Mouse (Mus musculus): ENCODE results near the gene Fam131b.

Fam131b gene

GRCm38 (mm10) chr6:42355794-42356600 is 31.6 kb upstream of the Fam131b start:
- no peak for DNase-seq

- no peak for DNase-seq
Observed at GRCm38 (mm10) chr6:42355366-42355765, 30.9 kb upstream of the Fam131b start.

GRCm38 (mm10) chr6:42354076-42355019 is 29.9 kb upstream of the Fam131b start:
- DNase-seq: no peak

- DNase-seq: no peak
Observed at GRCm38 (mm10) chr6:42353180-42353579, 28.7 kb upstream of the Fam131b start.

- DNase-seq: no peak
Observed at GRCm38 (mm10) chr6:42352486-42352846, 28.0 kb upstream of the Fam131b start.

- DNase-seq: peak in 1 of 2 experiments; percentile 59
Observed at GRCm38 (mm10) chr6:42351776-42352485, 27.5 kb upstream of the Fam131b start.

GRCm38 (mm10) chr6:42350968-42351775 is 26.7 kb upstream of the Fam131b start:
- peak in 1 of 2 experiments; percentile 15 for DNase-seq

GRCm38 (mm10) chr6:42350021-42350967 is 25.9 kb upstream of the Fam131b start:
- peak; percentile 94 to 95 for DNase-seq

- DNase-seq: peak; percentile 95 to 96
Observed at GRCm38 (mm10) chr6:42349426-42350020, 25.1 kb upstream of the Fam131b start, which contains the start of gene Zyx. Gene Zyx (plus strand): TSS chr6:42349630.

GRCm38 (mm10) chr6:42349006-42349425 is 24.6 kb upstream of the Fam131b start:
- DNase-seq: peak; percentile 74 to 85

GRCm38 (mm10) chr6:42348281-42349005 is 24.0 kb upstream of the Fam131b start:
- peak in 1 of 2 experiments; percentile 14 for DNase-seq

- no peak for DNase-seq
Observed at GRCm38 (mm10) chr6:42344255-42344654, 19.8 kb upstream of the Fam131b start.

GRCm38 (mm10) chr6:42343361-42344120 is 19.1 kb upstream of the Fam131b start:
- no peak for DNase-seq

- DNase-seq: no peak
Observed at GRCm38 (mm10) chr6:42342171-42342570, 17.7 kb upstream of the Fam131b start.

- DNase-seq: no peak
Observed at GRCm38 (mm10) chr6:42339981-42340380, 15.5 kb upstream of the Fam131b start.

GRCm38 (mm10) chr6:42339189-42339588 is 14.7 kb upstream of the Fam131b start:
- no peak for DNase-seq

- peak; percentile 30 to 35 for DNase-seq
Observed at GRCm38 (mm10) chr6:42330946-42331345, 6.5 kb upstream of the Fam131b start.

GRCm38 (mm10) chr6:42330216-42330615 is 5.8 kb upstream of the Fam131b start:
- no peak for DNase-seq

- no peak for DNase-seq
Observed at GRCm38 (mm10) chr6:42328757-42329156, 4.3 kb upstream of the Fam131b start.

Measured in kidney, postnatal 36 days (tissue).